Mouse (Mus musculus): Measurements from ENCODE around the gene Car2. TPM values are rescaled to one million over a fixed set of nuclear protein-coding genes. Genes with fewer than 3 reads are reported as not detected.

Car2 gene
- polyA plus RNA-seq, 1 experiment from 2014 or later: 114 TPM

DNA sequence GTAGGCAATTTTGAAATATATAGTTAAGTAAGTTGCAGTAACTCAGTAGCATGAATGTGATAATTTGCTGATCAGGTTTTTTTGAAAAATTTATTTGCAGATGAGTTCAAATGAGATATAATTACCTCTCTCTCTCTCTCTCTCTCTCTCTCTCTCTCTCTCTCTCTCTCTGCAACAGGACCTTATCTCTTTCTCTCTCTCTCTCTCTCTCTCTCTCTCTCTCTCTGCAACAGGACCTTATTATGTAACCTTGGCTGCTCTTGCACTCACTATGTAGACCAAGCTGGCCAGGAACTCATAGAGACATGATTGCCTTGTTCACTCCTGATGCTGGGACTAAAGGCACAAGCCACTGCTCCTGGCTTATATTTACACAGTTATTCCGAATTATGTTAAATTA lies 24.9 kb upstream of the Car2 start:
- H3K9ac ChIP-seq (ENCODE audit: low read length): no peak overlapping the region
- no peaks in the 10 kb centered on the region for H3K27me3 ChIP-seq (ENCODE audit: control insufficient read depth, insufficient read depth, low read length)
- H3K36me3 ChIP-seq (ENCODE audit: control insufficient read depth, insufficient read depth, low read length): no peaks in the 10 kb centered on the region
- no peak for DNase-seq (ENCODE audit: low spot score)
- H3K4me1 ChIP-seq (replicated peaks; ENCODE audit: control insufficient read depth, insufficient read depth, low read length): peaks cover 2% of the 10 kb centered on the region; the same call in 1 of the 2 replicates
- ATAC-seq (replicated peaks; ENCODE audit: low FRiP score): no peak
- H3K27ac ChIP-seq (ENCODE audit: low read depth, low read length): no peak overlapping the region
- whole genome bisulfite sequencing: 83% methylated on average over 1 of the region's 1 CpGs
- H3K9me3 ChIP-seq (ENCODE audit: control insufficient read depth, low read length): no peaks in the 10 kb centered on the region
- H3K4me2 ChIP-seq (ENCODE audit: low read depth, low read length, severe bottlenecking): no peak overlapping the region
- H3K4me3 ChIP-seq (ENCODE audit: low read depth, low read length): no peak overlapping the region

- Histone ChIP-seq H3K27me3 (ENCODE audit: control insufficient read depth, insufficient read depth, low read length) (no peaks in the 10 kb centered on the region), H3K9me3 (ENCODE audit: control insufficient read depth, low read length) (no peaks in the 10 kb centered on the region), H3K4me1 (replicated peaks; ENCODE audit: control insufficient read depth, insufficient read depth, low read length) (peaks cover 2% of the 10 kb centered on the region; the same call in 1 of the 2 replicates), H3K9ac (ENCODE audit: low read length) (no peak overlapping the region), H3K27ac (ENCODE audit: low read depth, low read length) (no peak overlapping the region), H3K36me3 (ENCODE audit: control insufficient read depth, insufficient read depth, low read length) (no peaks in the 10 kb centered on the region), H3K4me2 (ENCODE audit: low read depth, low read length, severe bottlenecking) (no peak overlapping the region; the same call in 1 of the 2 replicates), H3K4me3 (ENCODE audit: low read depth, low read length) (no peak overlapping the region)
- ATAC-seq (replicated peaks; ENCODE audit: low FRiP score) (no peak), DNase-seq (ENCODE audit: low spot score) (no peak)
- WGBS: 18% methylated on average over 4 of the region's 4 CpGs
Measured at GRCm38 (mm10) chr3:14861787-14862186, 24.3 kb upstream of the Car2 start.

GRCm38 (mm10) chr3:14862654-14863021 lies 23.4 kb upstream of the Car2 start:
- H3K36me3 ChIP-seq (ENCODE audit: control insufficient read depth, insufficient read depth, low read length): no peaks in the 10 kb centered on the region
- H3K27me3 ChIP-seq (ENCODE audit: control insufficient read depth, insufficient read depth, low read length): no peaks in the 10 kb centered on the region
- peak overlapping the region; percentile 36 for H3K4me3 ChIP-seq (ENCODE audit: low read depth, low read length)
- no peak for DNase-seq (ENCODE audit: low spot score)
- H3K9ac ChIP-seq (ENCODE audit: low read length): peak overlapping the region; percentile 68
- peaks cover 2% of the 10 kb centered on the region; the same call in 1 of the 2 replicates for H3K4me1 ChIP-seq (replicated peaks; ENCODE audit: control insufficient read depth, insufficient read depth, low read length)
- ATAC-seq (replicated peaks; ENCODE audit: low FRiP score): peak; percentile 83
- H3K27ac ChIP-seq (ENCODE audit: low read depth, low read length): no peak overlapping the region
- peak overlapping the region; percentile 83 for H3K4me2 ChIP-seq (ENCODE audit: low read depth, low read length, severe bottlenecking)
- no peaks in the 10 kb centered on the region for H3K9me3 ChIP-seq (ENCODE audit: control insufficient read depth, low read length)
- WGBS: 0% methylated on average over 9 of the region's 9 CpGs

GRCm38 (mm10) chr3:14863022-14863711 lies 22.9 kb upstream of the Car2 start, which contains the start of gene Car3:
Gene Car3 (plus strand): TSS chr3:14863512.
- WGBS: 2% methylated on average over 15 of the region's 18 CpGs
- H3K27ac ChIP-seq (ENCODE audit: low read depth, low read length): no peak within 1 kb of the TSS

GRCm38 (mm10) chr3:14863922-14864321 lies 22.2 kb upstream of the Car2 start:
- no peaks in the 10 kb centered on the region for H3K27me3 ChIP-seq (ENCODE audit: control insufficient read depth, insufficient read depth, low read length)
- H3K4me1 ChIP-seq (replicated peaks; ENCODE audit: control insufficient read depth, insufficient read depth, low read length): peaks cover 2% of the 10 kb centered on the region; the same call in 1 of the 2 replicates
- H3K4me3 ChIP-seq (ENCODE audit: low read depth, low read length): no peak overlapping the region
- H3K9me3 ChIP-seq (ENCODE audit: control insufficient read depth, low read length): no peaks in the 10 kb centered on the region
- no peak for ATAC-seq (replicated peaks; ENCODE audit: low FRiP score)
- H3K9ac ChIP-seq (ENCODE audit: low read length): no peak overlapping the region
- 85% methylated on average over 2 of the region's 2 CpGs for WGBS
- DNase-seq (ENCODE audit: low spot score): no peak
- H3K36me3 ChIP-seq (ENCODE audit: control insufficient read depth, insufficient read depth, low read length): no peaks in the 10 kb centered on the region
- no peak overlapping the region for H3K4me2 ChIP-seq (ENCODE audit: low read depth, low read length, severe bottlenecking)
- no peak overlapping the region for H3K27ac ChIP-seq (ENCODE audit: low read depth, low read length)

More at GRCm38 (mm10) chr3:14863022-14863711, 22.9 kb upstream of the Car2 start, which contains the start of gene Car3:
- H3K9me3 ChIP-seq (ENCODE audit: control insufficient read depth, low read length): no peaks in the 10 kb centered on the region
- H3K4me2 ChIP-seq (ENCODE audit: low read depth, low read length, severe bottlenecking): peak within 1 kb of the TSS; percentile 83
- peak within 1 kb of the TSS; percentile 36 for H3K4me3 ChIP-seq (ENCODE audit: low read depth, low read length)
- ATAC-seq (replicated peaks; ENCODE audit: low FRiP score) (peak; percentile 87), DNase-seq (ENCODE audit: low spot score) (peak; percentile 73)
- no peaks in the 10 kb centered on the region for H3K27me3 ChIP-seq (ENCODE audit: control insufficient read depth, insufficient read depth, low read length)
- H3K36me3 ChIP-seq (ENCODE audit: control insufficient read depth, insufficient read depth, low read length): no peaks in the 10 kb centered on the region
- H3K9ac ChIP-seq (ENCODE audit: low read length): peak within 1 kb of the TSS; percentile 68
- peaks cover 2% of the 10 kb centered on the region; the same call in 1 of the 2 replicates for H3K4me1 ChIP-seq (replicated peaks; ENCODE audit: control insufficient read depth, insufficient read depth, low read length)

GRCm38 (mm10) chr3:14865941-14866340 lies 20.1 kb upstream of the Car2 start:
- Histone ChIP-seq H3K4me1 (replicated peaks; ENCODE audit: control insufficient read depth, insufficient read depth, low read length) (peaks cover 2% of the 10 kb centered on the region; the same call in 1 of the 2 replicates), H3K9ac (ENCODE audit: low read length) (no peak overlapping the region), H3K27me3 (ENCODE audit: control insufficient read depth, insufficient read depth, low read length) (no peaks in the 10 kb centered on the region), H3K36me3 (ENCODE audit: control insufficient read depth, insufficient read depth, low read length) (no peaks in the 10 kb centered on the region), H3K27ac (ENCODE audit: low read depth, low read length) (no peak overlapping the region), H3K4me2 (ENCODE audit: low read depth, low read length, severe bottlenecking) (no peak overlapping the region), H3K4me3 (ENCODE audit: low read depth, low read length) (no peak overlapping the region), H3K9me3 (ENCODE audit: control insufficient read depth, low read length) (no peaks in the 10 kb centered on the region)
- ATAC-seq (replicated peaks; ENCODE audit: low FRiP score): no peak
- no peak for DNase-seq (ENCODE audit: low spot score)
- WGBS: 70% methylated on average over 2 of the region's 2 CpGs

DNA sequence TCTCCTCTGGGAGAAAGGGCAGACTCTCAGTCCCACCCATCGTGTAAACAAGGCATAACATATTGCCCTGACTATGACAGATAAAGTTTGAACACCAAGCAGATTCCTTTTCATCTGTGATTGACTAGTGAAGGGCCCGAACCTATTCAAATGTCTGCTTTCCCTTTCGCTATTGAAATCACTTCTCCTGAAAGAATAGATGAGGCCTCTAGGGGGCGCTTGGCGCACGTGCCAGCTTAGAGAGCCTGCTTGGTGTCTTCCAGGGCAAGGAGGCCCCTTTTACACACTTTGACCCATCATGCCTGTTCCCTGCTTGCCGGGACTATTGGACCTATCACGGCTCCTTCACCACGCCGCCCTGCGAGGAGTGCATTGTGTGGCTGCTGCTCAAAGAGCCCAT lies 16.3 kb upstream of the Car2 start:
- Histone ChIP-seq H3K4me1 (replicated peaks; ENCODE audit: control insufficient read depth, insufficient read depth, low read length) (no peaks in the 10 kb centered on the region), H3K4me2 (ENCODE audit: low read depth, low read length, severe bottlenecking) (no peak overlapping the region), H3K27ac (ENCODE audit: low read depth, low read length) (no peak overlapping the region), H3K4me3 (ENCODE audit: low read depth, low read length) (no peak overlapping the region), H3K36me3 (ENCODE audit: control insufficient read depth, insufficient read depth, low read length) (no peaks in the 10 kb centered on the region), H3K9ac (ENCODE audit: low read length) (no peak overlapping the region), H3K27me3 (ENCODE audit: control insufficient read depth, insufficient read depth, low read length) (no peaks in the 10 kb centered on the region), H3K9me3 (ENCODE audit: control insufficient read depth, low read length) (no peaks in the 10 kb centered on the region)
- DNase-seq (ENCODE audit: low spot score) (peak; percentile 82), ATAC-seq (replicated peaks; ENCODE audit: low FRiP score) (peak; percentile 74)
- 29% methylated on average over 11 of the region's 11 CpGs for WGBS

- Histone ChIP-seq H3K4me3 (ENCODE audit: low read depth, low read length) (no peak overlapping the region), H3K27ac (ENCODE audit: low read depth, low read length) (no peak overlapping the region), H3K36me3 (ENCODE audit: control insufficient read depth, insufficient read depth, low read length) (no peaks in the 10 kb centered on the region), H3K9me3 (ENCODE audit: control insufficient read depth, low read length) (no peaks in the 10 kb centered on the region), H3K4me2 (ENCODE audit: low read depth, low read length, severe bottlenecking) (no peak overlapping the region), H3K4me1 (replicated peaks; ENCODE audit: control insufficient read depth, insufficient read depth, low read length) (no peaks in the 10 kb centered on the region), H3K9ac (ENCODE audit: low read length) (no peak overlapping the region), H3K27me3 (ENCODE audit: control insufficient read depth, insufficient read depth, low read length) (no peaks in the 10 kb centered on the region)
- 76% methylated on average over 1 of the region's 1 CpGs for WGBS
- no peak for DNase-seq (ENCODE audit: low spot score)
- ATAC-seq (replicated peaks; ENCODE audit: low FRiP score): no peak
Measured at GRCm38 (mm10) chr3:14870528-14870927, 15.5 kb upstream of the Car2 start.

DNA sequence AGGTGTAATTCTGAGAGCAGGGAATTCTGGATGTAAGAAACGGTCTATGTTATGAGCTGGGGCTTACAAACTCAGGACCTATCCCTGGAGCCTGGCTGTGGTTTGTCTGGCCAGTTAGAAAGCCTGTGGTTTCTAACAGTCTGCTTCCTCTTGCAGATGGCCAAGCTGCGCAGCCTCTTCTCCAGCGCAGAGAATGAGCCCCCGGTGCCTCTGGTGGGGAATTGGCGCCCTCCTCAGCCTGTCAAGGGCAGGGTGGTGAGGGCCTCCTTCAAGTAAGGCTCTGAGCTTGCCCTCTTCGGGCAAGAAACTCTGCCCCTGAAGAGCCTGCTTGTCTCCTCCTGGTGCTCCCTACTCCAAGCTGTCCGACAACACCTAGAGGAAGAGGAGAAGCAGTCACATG lies 14.7 kb upstream of the Car2 start:
- Histone ChIP-seq H3K27ac (ENCODE audit: low read depth, low read length) (no peak overlapping the region), H3K4me3 (ENCODE audit: low read depth, low read length) (no peak overlapping the region), H3K9ac (ENCODE audit: low read length) (no peak overlapping the region), H3K4me2 (ENCODE audit: low read depth, low read length, severe bottlenecking) (no peak overlapping the region), H3K4me1 (replicated peaks; ENCODE audit: control insufficient read depth, insufficient read depth, low read length) (no peaks in the 10 kb centered on the region), H3K27me3 (ENCODE audit: control insufficient read depth, insufficient read depth, low read length) (no peaks in the 10 kb centered on the region), H3K36me3 (ENCODE audit: control insufficient read depth, insufficient read depth, low read length) (no peaks in the 10 kb centered on the region), H3K9me3 (ENCODE audit: control insufficient read depth, low read length) (no peaks in the 10 kb centered on the region)
- 55% methylated on average over 7 of the region's 7 CpGs for WGBS
- DNase-seq (ENCODE audit: low spot score) (no peak), ATAC-seq (replicated peaks; ENCODE audit: low FRiP score) (no peak)
